Mouse (Mus musculus): ENCODE measurements at regions not wholly inside any gene's neighbourhood (a gene's known extent, or its start where the extent isn't known, plus 50 kb on each side); places are given as distances from the start of the nearest gene placed in this dataset.
A peak's percentile ranks its signal among the peaks of the same experiment; 100 is the strongest.

DNA sequence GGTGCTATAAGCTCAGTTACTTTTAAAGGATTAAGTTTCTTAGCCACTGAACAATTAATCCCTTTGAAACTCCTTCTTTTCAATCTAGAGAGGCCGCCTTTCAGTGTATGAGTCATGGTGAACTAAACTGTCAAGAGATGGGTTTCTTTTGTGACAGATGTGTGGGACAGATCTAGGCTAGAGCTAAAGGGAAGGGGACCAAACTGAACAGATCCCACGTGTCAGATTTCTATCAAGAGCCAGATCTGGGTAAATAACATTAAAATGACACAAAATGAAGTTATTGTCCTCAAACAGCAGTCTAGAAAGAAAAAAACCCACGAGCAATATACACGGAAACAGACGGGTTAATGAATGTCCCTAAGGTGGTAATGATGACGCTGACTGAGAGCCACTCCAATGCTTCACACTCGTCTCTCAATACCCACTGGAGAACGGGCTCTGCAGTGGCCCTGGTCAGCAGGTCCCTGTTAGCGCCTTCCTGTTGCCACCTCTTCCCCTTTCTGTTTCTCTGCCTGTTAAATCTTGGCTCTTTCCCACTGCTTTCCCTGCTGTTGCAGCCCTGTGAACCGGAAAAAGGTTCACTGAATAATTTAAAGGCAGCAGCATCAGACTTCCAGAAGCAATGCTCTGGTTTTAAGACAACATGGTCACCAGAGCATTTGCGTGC lies 52.7 kb upstream of the Rab3gap2 start:
- DNase-seq (ENCODE audit: low spot score in 2 of 2), result no peak

- peak; percentile 19 to 53 for DNase-seq (ENCODE audit: low spot score in 2 of 2)
Observed at GRCm38 (mm10) chr1:185150431-185151129, 53.3 kb upstream of the Rab3gap2 start.

DNA sequence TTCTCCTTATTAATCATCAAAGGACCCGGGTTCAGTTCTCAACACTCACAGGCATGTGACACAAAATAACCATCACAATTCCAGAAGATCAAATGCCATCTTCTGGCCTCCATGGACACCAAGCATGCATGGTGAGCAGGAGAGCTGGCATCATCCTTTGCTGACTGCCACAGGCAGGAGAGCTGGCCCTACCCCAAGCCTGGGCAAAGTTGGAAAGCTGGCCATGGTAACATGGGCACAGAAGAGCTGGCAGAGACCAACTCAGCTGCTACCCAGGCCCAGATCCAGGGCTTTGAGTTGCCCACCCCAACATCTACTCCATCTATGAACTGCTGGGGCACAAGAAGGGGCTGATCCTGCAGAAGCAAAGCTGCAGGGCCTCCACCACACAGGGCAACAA lies 59.1 kb upstream of the Rab3gap2 start:
- DNase-seq (ENCODE audit: low spot score in 2 of 2), result no peak

DNA sequence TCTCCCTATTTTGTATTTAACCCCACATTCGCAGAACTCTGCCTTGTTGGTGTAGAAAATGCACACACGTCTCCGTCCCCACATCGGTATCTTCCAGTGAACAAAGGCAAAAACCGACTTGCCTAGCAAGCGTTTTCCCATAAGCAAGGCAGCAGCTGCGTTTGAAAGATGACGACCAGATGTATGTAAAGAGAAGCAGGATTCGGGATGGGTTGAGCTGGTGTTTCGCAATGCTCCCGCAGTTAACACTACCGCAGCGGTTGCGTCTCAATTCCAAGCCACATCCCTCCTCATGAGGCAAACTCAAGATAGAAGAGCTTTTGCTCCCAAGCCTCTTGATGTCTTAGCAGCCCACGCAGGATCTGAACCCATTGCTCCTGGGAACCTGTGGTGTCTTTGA lies 59.9 kb upstream of the Rab3gap2 start:
- DNase-seq (ENCODE audit: low spot score in 2 of 2), result no peak

DNA sequence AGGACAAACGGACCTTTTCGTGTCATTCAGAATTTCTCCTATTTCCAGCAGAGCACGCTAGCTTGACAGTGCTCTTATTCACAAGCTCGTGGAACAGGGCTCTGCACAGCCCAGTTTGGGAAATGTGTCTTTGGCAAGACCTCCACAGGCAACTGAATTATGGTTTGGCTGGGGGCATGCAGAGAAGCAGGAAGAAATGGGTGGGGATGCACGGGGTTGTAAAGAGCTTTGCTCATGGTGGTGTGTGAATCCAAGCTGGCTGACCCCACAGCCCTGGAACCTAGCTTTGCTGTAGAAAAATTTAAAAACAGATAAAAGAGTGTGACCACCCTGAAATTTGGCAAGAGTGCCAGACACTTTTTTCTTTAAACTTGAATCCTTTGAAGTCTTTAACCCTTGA lies 63.6 kb upstream of the Rab3gap2 start:
- DNase-seq (ENCODE audit: low spot score in 2 of 2), result no peak

- DNase-seq (ENCODE audit: low spot score in 2 of 2), result no peak
Observed at GRCm38 (mm10) chr1:185128209-185128608, 75.7 kb upstream of the Rab3gap2 start.

DNA sequence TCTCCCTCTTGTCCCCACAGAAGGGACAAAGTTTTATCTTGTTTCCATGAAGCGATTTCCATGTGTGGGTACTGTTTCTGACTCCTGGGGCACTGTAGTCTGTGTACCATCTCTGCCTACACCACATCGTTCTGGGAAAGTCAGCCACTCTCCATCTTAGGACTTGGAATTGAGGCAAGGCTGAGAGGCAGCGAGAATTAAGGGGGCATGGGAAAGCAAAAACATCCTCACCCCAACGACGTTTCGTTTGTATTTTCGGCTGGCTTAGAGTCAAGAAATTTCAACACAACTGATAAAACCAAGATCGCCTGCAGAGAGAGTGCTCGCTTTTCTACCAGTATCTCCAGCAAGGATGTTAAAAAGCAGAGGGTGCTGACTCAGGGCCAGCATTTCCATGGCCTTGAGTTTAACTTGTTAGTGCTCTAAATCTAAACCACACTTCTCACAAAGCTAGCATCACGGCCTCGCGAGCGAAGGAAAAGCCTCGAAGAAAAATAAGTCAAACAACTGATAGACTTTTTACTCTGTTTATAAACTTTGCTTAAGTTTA lies 78.1 kb upstream of the Rab3gap2 start:
- no peak for DNase-seq (ENCODE audit: low spot score in 2 of 2)

- DNase-seq (ENCODE audit: low spot score in 2 of 2), result no peak
Observed at GRCm38 (mm10) chr1:185121552-185121951, 82.4 kb upstream of the Rab3gap2 start.

DNA sequence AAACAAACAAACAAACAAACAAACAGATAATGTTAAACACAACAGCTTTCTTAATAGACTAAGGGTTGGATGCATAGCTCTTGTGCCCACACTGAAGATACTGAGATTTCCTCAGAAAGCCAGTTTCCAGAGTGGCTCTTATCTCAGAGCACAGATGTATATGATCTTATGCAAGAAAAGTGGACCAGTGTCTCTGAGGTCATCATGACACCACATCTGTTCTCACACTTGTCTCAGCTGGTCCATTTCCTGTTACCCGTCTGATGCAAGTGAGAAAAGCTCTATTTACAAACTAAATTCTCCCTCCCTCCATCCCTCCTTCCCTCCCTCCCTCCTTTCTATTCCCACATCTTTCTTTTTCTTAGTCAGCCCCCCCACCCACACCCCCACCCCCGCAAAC lies 83.5 kb upstream of the Rab3gap2 start:
- DNase-seq (ENCODE audit: low spot score in 2 of 2), result no peak

GRCm38 (mm10) chr1:185117711-185118110 lies 86.2 kb upstream of the Rab3gap2 start:
- DNase-seq (ENCODE audit: low spot score in 2 of 2), result no peak

- DNase-seq (ENCODE audit: low spot score in 2 of 2), result no peak
Observed at GRCm38 (mm10) chr1:185113687-185114086, 90.2 kb upstream of the Rab3gap2 start.

GRCm38 (mm10) chr1:185112017-185112399 lies 91.9 kb upstream of the Rab3gap2 start:
- DNase-seq (ENCODE audit: low spot score in 2 of 2), result no peak

GRCm38 (mm10) chr1:185111347-185112016 lies 92.4 kb upstream of the Rab3gap2 start:
- no peak for DNase-seq (ENCODE audit: low spot score in 2 of 2)

DNA sequence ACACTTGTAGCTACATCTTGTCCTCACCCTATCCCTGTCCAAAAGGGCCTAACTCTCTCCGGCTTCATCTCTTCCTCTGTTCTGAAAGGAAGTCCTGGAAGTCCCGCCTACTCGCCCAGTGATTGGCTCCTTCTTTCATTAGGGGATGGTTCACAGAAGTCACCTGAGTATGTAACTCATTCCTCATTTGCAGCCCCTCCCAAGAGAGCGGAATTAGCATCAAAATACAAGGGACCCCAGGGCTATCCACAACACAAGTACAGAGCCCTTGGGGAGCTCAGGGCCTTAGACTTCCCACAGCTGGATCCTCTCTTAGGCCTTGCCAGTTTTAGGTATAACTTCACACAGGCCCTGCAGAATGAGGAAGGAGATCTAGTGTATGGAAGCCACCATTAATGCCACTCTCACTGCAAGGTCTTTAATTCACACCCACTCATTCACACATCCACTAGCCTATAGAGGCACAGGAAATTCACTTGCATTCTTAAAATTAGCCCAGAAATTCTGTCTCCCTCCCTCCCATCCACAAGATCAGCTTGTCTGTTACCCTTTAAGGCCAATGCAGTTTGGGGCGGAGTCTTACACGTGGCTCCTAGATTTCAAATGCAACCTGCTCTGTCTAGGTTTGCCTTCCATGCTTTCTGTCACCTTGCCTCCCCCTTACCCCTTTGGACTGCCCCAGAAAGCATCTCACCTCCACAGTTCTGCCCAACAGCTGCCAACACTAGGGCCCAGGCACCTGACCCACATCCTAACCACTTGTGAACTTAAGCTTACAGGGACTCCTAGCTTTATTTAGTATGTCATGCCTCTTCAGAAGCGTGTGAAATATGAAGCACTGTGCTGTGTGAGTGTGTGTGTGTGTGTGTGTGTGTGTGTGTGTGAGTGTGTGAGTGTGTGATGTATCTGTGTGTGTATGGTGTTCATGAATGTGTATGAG lies 98.7 kb upstream of the Rab3gap2 start:
- DNase-seq (ENCODE audit: low spot score in 2 of 2), result no peak

DNA sequence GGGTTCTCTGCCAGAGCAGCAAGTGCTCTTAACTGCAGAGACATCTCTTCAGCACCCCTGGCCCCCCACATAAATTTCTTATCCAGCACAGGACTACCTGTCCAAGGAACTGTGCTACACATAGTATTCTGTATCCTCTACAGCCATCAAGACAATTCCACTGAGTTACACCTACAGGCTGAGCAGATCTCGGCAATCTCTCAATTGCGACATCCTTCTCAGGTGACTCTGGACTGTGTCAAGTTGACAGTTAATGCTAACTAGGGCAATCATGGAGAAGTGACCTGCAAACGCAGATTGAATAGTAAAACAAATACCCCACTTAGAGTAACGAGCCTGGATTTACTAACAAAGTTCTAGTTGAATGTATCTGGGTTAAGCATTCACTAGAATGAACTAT lies 100.1 kb upstream of the Rab3gap2 start:
- no peak for DNase-seq (ENCODE audit: low spot score in 2 of 2)

- DNase-seq (ENCODE audit: low spot score in 2 of 2), result no peak
Observed at GRCm38 (mm10) chr1:185098975-185099958, 99.9 kb upstream of the Mark1 start.

GRCm38 (mm10) chr1:185098195-185098974 lies 99.0 kb upstream of the Mark1 start:
- no peak for DNase-seq (ENCODE audit: low spot score in 2 of 2)

- DNase-seq (ENCODE audit: low spot score in 2 of 2), result no peak
Observed at GRCm38 (mm10) chr1:185096741-185097140, 97.4 kb upstream of the Mark1 start.

GRCm38 (mm10) chr1:185092757-185093156 lies 93.4 kb upstream of the Mark1 start:
- DNase-seq (ENCODE audit: low spot score in 2 of 2), result no peak

All from left cerebral cortex, adult 9 months (tissue).